Mouse (Mus musculus): ENCODE data around the gene Zar1l. TPM values are rescaled to one million over a fixed set of nuclear protein-coding genes. Genes with fewer than 3 reads are reported as not detected.
A peak's percentile ranks its signal among the peaks of the same experiment; 100 is the strongest.

Gene Zar1l
- 1 to 10 TPM; 1.2 to 1.7 TPM for total RNA-seq (2021)

DNA sequence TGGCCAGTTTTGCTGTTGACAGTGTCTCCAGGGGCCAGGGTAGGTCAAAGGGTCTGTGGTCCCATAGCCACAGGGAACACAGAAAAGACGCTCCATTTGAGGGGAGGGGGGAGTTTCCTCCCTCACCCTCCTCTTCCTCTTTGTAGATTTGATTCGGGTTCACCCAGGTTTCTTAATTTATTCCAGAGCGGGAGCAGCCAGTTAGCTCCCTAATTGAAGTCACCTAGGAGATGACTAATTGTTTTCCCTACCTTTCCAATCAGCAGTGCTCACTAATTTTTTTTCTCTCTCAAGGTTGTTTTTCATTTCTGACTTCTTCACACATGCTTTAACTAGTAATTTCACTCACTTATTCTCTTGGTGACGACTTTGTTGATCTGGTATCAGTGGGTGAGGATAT, at the start of gene Zar1l:
Gene Zar1l (minus strand): TSS at position 101 of the 400 bp plus-strand sequence.
- no peak for DNase-seq (ENCODE audit: low spot score in 2 of 2)
- intact Hi-C loops (cut with DNase I) = no loop called here

GRCm38 (mm10) chr5:150566971-150567370, 49.0 kb upstream of the Zar1l start:
- intact Hi-C loops (cut with DNase I) = no loop called here
- DNase-seq (ENCODE audit: low spot score in 2 of 2) = no peak

DNA sequence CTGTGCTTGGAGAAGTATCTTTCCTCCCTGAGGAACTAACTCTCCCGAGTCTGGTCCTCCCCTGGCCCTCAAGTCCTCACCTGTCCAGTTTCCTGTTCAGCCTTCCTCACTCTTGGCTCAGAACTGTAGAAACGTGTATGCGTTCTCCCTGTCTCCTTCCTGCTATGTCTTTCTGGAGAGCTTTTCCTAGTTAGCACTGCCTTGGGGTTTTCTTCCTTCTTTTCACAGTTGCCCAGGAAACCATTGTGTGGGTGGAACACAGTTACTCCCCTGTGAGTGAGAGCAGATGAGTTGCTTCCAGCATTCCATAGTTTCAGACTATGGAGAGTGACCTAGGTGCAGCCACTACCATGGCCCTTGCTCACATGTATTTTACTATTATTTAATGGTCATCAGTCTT, 48.3 kb upstream of the Zar1l start:
- DNase-seq (ENCODE audit: low spot score in 2 of 2) = peak; percentile 62 to 90
- intact Hi-C loops (cut with DNase I) = no loop called here

GRCm38 (mm10) chr5:150564426-150564825, 46.5 kb upstream of the Zar1l start:
- DNase-seq (ENCODE audit: low spot score in 2 of 2) = no peak
- intact Hi-C loops (cut with DNase I) = no loop called here

- DNase-seq (ENCODE audit: low spot score in 2 of 2) = no peak
- intact Hi-C loops (cut with DNase I) = no loop called here
Observed at GRCm38 (mm10) chr5:150561783-150562182, 43.8 kb upstream of the Zar1l start.

DNA sequence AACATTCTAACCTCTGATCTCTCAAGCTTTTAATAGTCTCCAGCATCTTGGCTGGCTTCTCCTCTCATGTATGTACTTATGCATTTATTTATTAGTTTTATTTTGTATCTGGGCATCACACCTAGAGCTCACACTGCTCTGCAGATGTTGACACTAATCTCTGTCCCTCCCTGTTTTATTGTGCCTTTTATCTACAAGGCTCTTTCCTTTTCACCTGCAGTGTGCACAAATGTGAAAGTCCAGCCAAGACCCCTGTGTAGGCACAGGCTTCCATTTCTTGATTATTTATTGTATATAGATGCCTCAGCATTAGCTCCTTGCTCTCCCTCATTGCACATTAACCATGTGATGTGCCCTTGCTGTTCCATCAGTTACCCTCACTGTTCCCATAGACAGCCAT, 43.4 kb upstream of the Zar1l start:
- no peak for DNase-seq (ENCODE audit: low spot score in 2 of 2)
- intact Hi-C loops (cut with DNase I) = no loop called here

DNA sequence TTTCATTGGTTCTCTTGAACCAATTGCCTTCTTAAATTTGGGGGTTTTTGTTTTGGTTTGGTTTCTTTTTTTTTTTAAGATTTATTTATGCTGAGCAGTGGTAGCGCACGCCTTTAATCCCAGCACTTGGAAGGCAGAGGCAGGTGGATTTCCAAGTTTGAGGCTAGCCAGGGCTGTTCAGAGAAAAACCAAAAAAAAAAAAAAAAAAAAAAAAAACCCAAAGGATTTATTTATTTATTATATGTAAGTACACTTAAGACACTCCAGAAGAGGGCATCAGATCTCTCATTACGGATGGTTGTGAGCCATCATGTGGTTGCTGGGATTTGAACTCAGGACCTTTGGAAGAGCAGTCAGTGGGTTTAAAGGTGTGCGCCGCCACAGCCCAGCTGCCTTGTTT, 42.9 kb upstream of the Zar1l start:
- no peak for DNase-seq (ENCODE audit: low spot score in 2 of 2)
- intact Hi-C loops (cut with DNase I) = no loop called here

DNA sequence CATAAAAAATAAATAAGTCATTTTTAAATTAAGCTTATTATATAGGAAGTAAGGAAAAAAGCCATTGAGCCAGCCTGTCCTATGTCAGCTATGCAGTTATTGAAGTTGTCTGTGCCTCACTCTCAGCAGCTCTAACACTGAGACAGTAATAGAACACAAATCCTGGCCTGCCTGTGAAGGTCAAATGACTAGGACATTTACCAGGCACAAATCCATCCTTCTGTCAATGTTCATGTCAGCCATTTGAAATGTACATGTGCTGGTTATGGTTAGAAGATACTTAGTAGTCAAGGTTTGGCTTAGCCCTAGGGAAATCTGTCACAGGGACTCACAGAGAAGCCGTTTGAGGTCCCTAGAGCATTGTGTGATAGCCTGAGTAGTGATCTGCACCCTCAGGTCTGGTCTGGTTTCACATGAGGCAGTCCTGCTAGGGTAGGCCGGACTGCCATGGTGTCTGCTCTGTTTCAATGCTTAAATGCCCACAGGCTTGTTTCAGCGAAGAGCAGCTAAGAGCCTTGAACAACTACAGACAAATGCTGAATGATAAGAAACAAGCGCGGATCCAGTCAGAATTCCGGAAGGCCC, 41.6 kb upstream of the Zar1l start:
- intact Hi-C loops (cut with DNase I) = loop anchor here (10.0 kb wide), 1 partner anchor 385 kb away; no protein-coding TSS in a partner anchor
- DNase-seq (ENCODE audit: low spot score in 2 of 2) = no peak

GRCm38 (mm10) chr5:150551637-150552036, 33.7 kb upstream of the Zar1l start:
- intact Hi-C loops (cut with DNase I) = loop anchor here (10.0 kb wide), 1 partner anchor 377 kb away; no protein-coding TSS in a partner anchor

DNA sequence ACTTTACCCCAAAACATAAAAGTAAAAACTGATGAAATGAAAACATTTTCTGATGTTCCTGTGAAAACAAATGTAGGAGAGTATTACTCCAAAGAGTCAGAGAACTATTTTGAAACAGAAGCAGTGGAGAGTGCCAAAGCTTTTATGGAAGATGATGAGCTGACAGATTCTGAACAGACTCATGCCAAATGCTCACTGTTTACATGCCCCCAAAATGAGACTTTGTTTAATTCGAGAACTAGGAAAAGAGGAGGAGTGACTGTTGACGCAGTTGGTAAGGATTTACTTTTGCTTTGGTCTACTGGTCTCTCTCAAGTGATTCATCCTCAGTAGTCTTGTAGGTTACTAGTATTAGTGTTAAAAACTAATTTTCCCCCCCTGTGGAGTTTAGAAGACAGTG, 25.2 kb upstream of the Zar1l start:
- no peak for DNase-seq (ENCODE audit: low spot score in 2 of 2)

More at GRCm38 (mm10) chr5:150551637-150552036, 33.7 kb upstream of the Zar1l start:
- no peak for DNase-seq (ENCODE audit: low spot score in 2 of 2)

DNA sequence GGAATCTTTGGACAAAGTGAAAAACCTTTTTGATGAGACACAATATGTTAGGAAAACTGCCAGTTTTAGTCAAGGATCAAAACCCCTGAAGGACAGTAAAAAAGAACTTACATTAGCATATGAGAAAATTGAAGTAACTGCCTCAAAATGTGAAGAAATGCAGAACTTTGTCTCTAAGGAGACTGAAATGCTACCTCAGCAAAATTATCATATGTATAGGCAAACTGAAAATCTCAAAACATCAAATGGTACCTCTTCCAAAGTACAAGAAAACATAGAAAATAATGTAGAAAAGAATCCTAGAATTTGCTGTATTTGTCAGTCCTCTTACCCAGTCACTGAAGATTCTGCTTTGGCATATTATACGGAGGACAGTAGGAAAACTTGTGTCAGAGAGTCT, 23.3 kb upstream of the Zar1l start:
- intact Hi-C loops (cut with DNase I) = no loop called here
- DNase-seq (ENCODE audit: low spot score in 2 of 2) = no peak

More for the DNA sequence above, 25.2 kb upstream of the Zar1l start:
- intact Hi-C loops (cut with DNase I) = no loop called here

GRCm38 (mm10) chr5:150525239-150525638, 7.3 kb upstream of the Zar1l start:
- DNase-seq (ENCODE audit: low spot score in 2 of 2) = no peak
- intact Hi-C loops (cut with DNase I) = no loop called here

DNA sequence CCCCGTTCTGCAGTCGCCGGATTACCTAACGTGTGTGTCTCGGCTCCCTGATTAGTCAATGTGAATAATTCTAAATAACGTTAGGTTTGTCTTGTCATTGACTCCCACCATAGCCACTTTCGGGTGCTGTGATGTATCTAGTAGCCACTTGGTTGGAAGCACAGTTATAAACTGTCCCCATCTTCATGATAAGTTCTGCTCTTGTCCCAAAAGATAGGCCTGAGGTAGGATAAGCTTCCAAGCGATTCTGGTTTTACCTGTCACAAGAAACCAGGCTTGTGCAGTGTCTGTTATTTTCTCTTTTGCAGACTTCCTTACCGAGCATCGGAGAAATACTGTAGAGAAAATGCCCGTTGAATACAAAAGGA, 4.9 kb upstream of the Zar1l start:
- intact Hi-C loops (cut with DNase I) = loop anchor here (2.0 kb wide), 1 partner anchor 142 kb away; no protein-coding TSS in a partner anchor

GRCm38 (mm10) chr5:150521937-150522866, 4.2 kb upstream of the Zar1l start, which contains the start of gene Brca2:
Gene Brca2 (plus strand): TSS chr5:150522630.
- intact Hi-C loops (cut with DNase I) = loop anchor here (2.0 kb wide), 1 partner anchor 143 kb away; no protein-coding TSS in a partner anchor
- DNase-seq (ENCODE audit: low spot score in 2 of 2) = peak; percentile 91 to 92

More for the DNA sequence above, 4.9 kb upstream of the Zar1l start:
- no peak for DNase-seq (ENCODE audit: low spot score in 2 of 2)

DNA sequence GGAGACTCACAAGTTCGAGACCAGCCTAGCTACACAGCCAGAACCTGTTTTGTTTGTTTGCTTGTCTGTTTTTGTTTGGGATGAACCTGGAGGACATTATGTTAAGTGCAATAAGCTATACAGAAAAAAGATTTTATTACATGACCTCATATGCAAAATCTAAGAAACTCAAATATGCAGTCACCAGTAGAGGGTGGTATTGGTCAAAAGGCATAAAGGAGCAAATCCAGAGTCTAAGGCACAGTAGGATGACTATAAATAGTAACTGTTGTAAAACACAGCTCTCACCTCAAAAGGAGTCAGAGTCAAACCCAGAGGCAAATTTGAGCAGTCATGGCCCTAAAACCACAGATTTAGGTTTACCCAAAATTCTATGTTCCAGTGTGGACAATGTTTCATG, 1.6 kb upstream of the Zar1l start:
- intact Hi-C loops (cut with DNase I) = no loop called here
- no peak for DNase-seq (ENCODE audit: low spot score in 2 of 2)

- intact Hi-C loops (cut with DNase I) = no loop called here
Observed at GRCm38 (mm10) chr5:150514027-150514426, 3.9 kb downstream of the Zar1l start.

DNA sequence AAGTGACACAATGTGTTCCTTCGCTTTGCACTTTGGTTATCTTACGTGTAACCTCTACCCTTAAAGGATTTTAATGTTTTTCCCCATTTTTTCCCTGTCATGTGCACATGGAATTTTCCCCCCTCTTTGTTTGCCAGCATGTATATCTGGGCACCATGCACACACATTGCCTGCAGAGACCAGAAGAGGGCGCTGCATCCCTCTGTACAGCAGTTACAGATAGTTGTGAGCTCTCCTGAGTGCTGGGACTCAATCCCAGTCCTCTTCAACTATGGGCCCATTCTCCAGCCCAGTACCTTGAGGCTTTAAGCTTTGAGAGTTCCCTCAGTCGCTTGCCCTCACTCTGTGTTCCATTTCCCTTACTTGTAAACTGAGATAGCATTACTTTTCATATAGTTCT, 4.7 kb downstream of the Zar1l start:
- intact Hi-C loops (cut with DNase I) = no loop called here
- DNase-seq (ENCODE audit: low spot score in 2 of 2) = no peak

More at GRCm38 (mm10) chr5:150514027-150514426, 3.9 kb downstream of the Zar1l start:
- no peak for DNase-seq (ENCODE audit: low spot score in 2 of 2)

DNA sequence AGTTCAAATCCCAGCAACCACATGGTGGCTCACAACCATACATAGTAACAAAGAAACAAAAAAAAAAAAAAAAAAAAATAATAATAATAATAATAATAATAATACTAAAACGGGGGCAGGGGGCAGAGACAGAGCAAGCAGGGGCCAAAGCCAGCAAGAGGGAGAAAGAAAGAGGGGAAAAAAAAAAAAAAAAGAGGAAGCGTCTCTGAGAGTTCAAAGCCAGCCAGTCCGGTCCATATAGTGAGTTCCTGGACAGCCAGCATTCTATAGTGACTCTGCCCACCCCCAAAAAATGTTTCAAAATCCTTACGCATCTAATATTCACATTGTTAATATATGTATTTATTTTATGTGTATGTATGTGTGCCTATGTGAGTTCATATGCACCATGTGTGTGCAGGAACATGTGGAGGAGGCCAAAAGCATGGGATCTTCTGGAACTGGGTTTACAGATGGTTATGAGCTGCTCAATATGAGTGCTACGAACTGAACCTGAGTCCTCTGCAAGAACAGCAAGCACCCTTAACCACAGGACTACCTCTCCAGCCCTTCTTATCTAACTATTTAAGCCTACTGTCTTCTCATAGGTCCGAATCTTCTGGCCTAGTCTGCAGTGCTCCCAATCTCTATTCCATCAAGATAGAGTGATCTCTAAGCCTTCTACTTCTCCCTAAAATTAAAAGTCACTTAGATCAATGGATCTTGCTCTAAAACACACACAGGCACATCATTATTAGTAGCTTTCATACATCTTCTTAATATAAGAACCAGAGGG, 7.3 kb downstream of the Zar1l start:
- intact Hi-C loops (cut with DNase I) = no loop called here
- DNase-seq (ENCODE audit: low spot score in 2 of 2) = no peak

GRCm38 (mm10) chr5:150495792-150496191, 22.2 kb downstream of the Zar1l start:
- DNase-seq (ENCODE audit: low spot score in 2 of 2) = no peak
- intact Hi-C loops (cut with DNase I) = no loop called here
